Mouse (Mus musculus): ENCODE results near the gene Ifitm10.
A peak's percentile ranks its signal among the peaks of the same experiment; 100 is the strongest.
"Not testable (repeated sequence)": the region's sequence is repeated elsewhere in the genome, so short reads cannot be mapped to it uniquely, and the experiment has no call there.

GRCm38 (mm10) chr7:142293851-142294250 lies 79.7 kb downstream of the Ifitm10 start:
- peak; percentile 77 for TF ChIP-seq CTCF (IDR thresholded peaks at IDR 0.05)
- TF ChIP-seq EP300 (IDR thresholded peaks at IDR 0.05), result not testable (repeated sequence)

Measured in lung, postnatal 0 days (tissue).